Mouse (Mus musculus) cerebellum, adult (tissue): ENCODE results near the gene Gm44596.

ENCODE experiments used
- ATAC-seq: cut with Nextera tagmentation; 2 replicates; pipeline ENCODE4 v1.9.2; 2017; ENCODE audit warnings: mild to moderate bottlenecking, moderate library complexity, mixed read lengths; ENCODE audit not compliant: insufficient number of reproducible peaks, low FRiP score, low TSS enrichment

Gene Gm44596

GRCm38 (mm10) chr6:128375192-128375591 lies at the start of gene Gm44596, which contains the start of gene Tex52:
Gene Gm44596, plus strand, starts transcription at chr6:128375503.
Gene Tex52, plus strand, starts transcription at chr6:128375456.
- no peak for ATAC-seq

GRCm38 (mm10) chr6:128334397-128335124 lies 40.7 kb upstream of the Gm44596 start:
- peak; percentile 87 for ATAC-seq

- ATAC-seq = no peak
These were observed 37.8 kb upstream of the Gm44596 start for GRCm38 (mm10) chr6:128337467-128337866.

GRCm38 (mm10) chr6:128338876-128339275 lies 36.4 kb upstream of the Gm44596 start:
- ATAC-seq = no peak

GRCm38 (mm10) chr6:128341956-128342723 lies 33.2 kb upstream of the Gm44596 start:
- ATAC-seq = no peak

- no peak for ATAC-seq
These were observed 29.7 kb upstream of the Gm44596 start for GRCm38 (mm10) chr6:128345623-128346022.

- no peak for ATAC-seq
These were observed 28.5 kb upstream of the Gm44596 start for GRCm38 (mm10) chr6:128346782-128347181.

- peak; percentile 66; the same call in 1 of the 2 replicates for ATAC-seq
These were observed 25.6 kb upstream of the Gm44596 start for GRCm38 (mm10) chr6:128349711-128350110.

GRCm38 (mm10) chr6:128354140-128354539 lies 21.2 kb upstream of the Gm44596 start:
- no peak for ATAC-seq

GRCm38 (mm10) chr6:128355201-128355681 lies 20.1 kb upstream of the Gm44596 start:
- peak; percentile 15; the same call in 1 of the 2 replicates for ATAC-seq

- peak; percentile 96 for ATAC-seq
These were observed 19.4 kb upstream of the Gm44596 start, which contains the start of gene Tulp3 for GRCm38 (mm10) chr6:128355726-128356416. Gene Tulp3, minus strand, starts transcription at chr6:128355851.

- ATAC-seq = no peak
These were observed 16.3 kb upstream of the Gm44596 start for GRCm38 (mm10) chr6:128358999-128359398.

- no peak for ATAC-seq
These were observed 13.4 kb upstream of the Gm44596 start for GRCm38 (mm10) chr6:128361901-128362300.

- peak; percentile 83 for ATAC-seq
These were observed 12.8 kb upstream of the Gm44596 start, which contains the start of the genes Rhno1 and Foxm1 for GRCm38 (mm10) chr6:128362381-128363006. Gene Rhno1, minus strand, starts transcription at chr6:128362911. Gene Foxm1, plus strand, starts transcription at chr6:128362967.

GRCm38 (mm10) chr6:128363007-128363825 lies 12.1 kb upstream of the Gm44596 start:
- ATAC-seq = peak; percentile 32; the same call in 1 of the 2 replicates

GRCm38 (mm10) chr6:128364721-128365120 lies 10.6 kb upstream of the Gm44596 start:
- no peak for ATAC-seq

- ATAC-seq = no peak
These were observed 8.8 kb upstream of the Gm44596 start for GRCm38 (mm10) chr6:128366466-128366865.

- ATAC-seq = no peak
These were observed 5.3 kb upstream of the Gm44596 start for GRCm38 (mm10) chr6:128370040-128370439.
